Mouse (Mus musculus) cerebellum, adult 2 months (tissue): Measurements from ENCODE around the gene Rbm41. TPM values are rescaled to one million over a fixed set of nuclear protein-coding genes. Genes with fewer than 3 reads are reported as not detected.
A peak's percentile ranks its signal among the peaks of the same experiment; 100 is the strongest.

Experiments
- DNase-seq, 2 experiments: peaks; one replicate each; pipeline ENCODE4 v3.0.0; 2021
- H3K27ac ChIP-seq: fragments of 200-500 bp; 2 replicates; pipeline ENCODE4 v1.5.1; 2012; ENCODE audit warnings: low read length, control low read depth, inconsistent platforms; ENCODE audit not compliant: insufficient read depth
- H3K27me3 ChIP-seq: fragments of 200-500 bp; 2 replicates; pipeline ENCODE4 v1.6.1; 2012; ENCODE audit warnings: inconsistent platforms, mild to moderate bottlenecking, low read length, moderate library complexity; ENCODE audit not compliant: control insufficient read depth, insufficient read depth
- H3K4me1 ChIP-seq: fragments of 200-500 bp; 2 replicates; pipeline ENCODE4 v1.6.1; 2011; ENCODE audit warnings: low read length; ENCODE audit not compliant: control insufficient read depth, insufficient read depth
- H3K4me3 ChIP-seq: fragments of 200-500 bp; replicated peaks from 2 replicates; pipeline ENCODE3; 2011; ENCODE audit warnings: mild to moderate bottlenecking, low read depth, low read length, control low read depth; ENCODE audit not compliant: insufficient read depth
- CTCF ChIP-seq: fragments of 200-500 bp; IDR thresholded peaks from 2 replicates; pipeline ENCODE4 v1.5.1; 2011; ENCODE audit warnings: low read depth, mild to moderate bottlenecking, control low read depth, low read length, moderate library complexity, borderline replicate concordance; ENCODE audit not compliant: insufficient read depth
- POLR2A ChIP-seq: fragments of 200-500 bp; IDR thresholded peaks from 2 replicates; pipeline ENCODE4 v1.6.1; 2011; ENCODE audit warnings: low read length, control low read depth, borderline replicate concordance; ENCODE audit not compliant: insufficient read depth
- WGBS: fragments of 180-500 bp; shearing (Covaris S2); methylation state at CpG from one replicate; pipeline ENCODE4 v1.1.7; 2018; 5-methylcytosine and 5-hydroxymethylcytosine counted together
- polyA plus RNA-seq: library from polyadenylated mRNA; depleted of rRNA; stranded (reverse); fragments of >200 nt; gene quantifications from 2 replicates; pipeline ENCODE4 v1.2.3, GENCODE M21; 2012; rRNA removed

Rbm41 gene
- polyA plus RNA-seq, 1 experiment = 5.3 TPM

- WGBS = 23% methylated on average over 3 of the region's 3 CpGs
- TF ChIP-seq CTCF (no peak), POLR2A (no peak)
- Histone ChIP-seq H3K4me1 (no peaks in the 10 kb centered on the region), H3K27me3 (no peaks in the 10 kb centered on the region), H3K4me3 (no peak overlapping the region), H3K27ac (no peak overlapping the region)
- no peak for DNase-seq
Observed at GRCm38 (mm10) chrX:139877936-139878335, 120.5 kb downstream of the Rbm41 start.

- H3K27me3 ChIP-seq = no peaks in the 10 kb centered on the region
- DNase-seq = no peak
- H3K4me3 ChIP-seq = no peak overlapping the region
- no peaks in the 10 kb centered on the region for H3K4me1 ChIP-seq
- 91% methylated on average over 7 of the region's 7 CpGs for WGBS
- no peak for TF ChIP-seq POLR2A
- no peak for TF ChIP-seq CTCF
- no peak overlapping the region for H3K27ac ChIP-seq
Observed at GRCm38 (mm10) chrX:139877105-139877504, 121.3 kb downstream of the Rbm41 start.

- peak within 1 kb of the TSS; percentile 67 for H3K4me3 ChIP-seq
- peak; percentile 62 to 70 for DNase-seq
- no peaks in the 10 kb centered on the region for H3K27me3 ChIP-seq
- TF ChIP-seq POLR2A (0 out of 2 replicates have a peak, but pooled peaks have one; percentile 10), CTCF (no peak)
- no peak within 1 kb of the TSS for H3K27ac ChIP-seq
- WGBS = 7% methylated on average over 60 of the region's 87 CpGs
- H3K4me1 ChIP-seq = no peaks in the 10 kb centered on the region
Observed at GRCm38 (mm10) chrX:139870938-139871791, 127.2 kb downstream of the Rbm41 start, which contains the start of gene Morc4. Gene Morc4, minus strand, starts transcription at chrX:139871677.

DNA sequence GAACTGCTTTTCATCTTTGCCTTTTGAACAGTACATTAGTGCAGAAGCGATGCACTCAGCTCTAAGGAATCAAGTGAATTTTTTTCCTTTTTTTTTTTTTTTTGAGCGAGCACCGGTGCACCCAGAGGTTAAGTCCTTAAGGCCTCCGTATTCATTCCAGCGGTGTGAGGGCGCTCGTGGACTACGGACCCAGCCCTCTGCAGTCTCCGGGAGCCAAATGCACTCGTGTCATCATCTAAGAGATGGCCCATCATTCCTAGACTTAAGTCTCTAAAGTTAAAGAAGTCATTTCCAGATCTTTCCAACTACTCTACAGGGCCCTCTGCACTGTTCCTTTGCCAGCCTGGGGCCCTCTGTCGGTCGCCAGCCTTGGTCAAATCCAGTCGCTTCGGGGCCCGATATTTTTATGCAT lies 128.1 kb downstream of the Rbm41 start:
- no peak for TF ChIP-seq POLR2A
- no peak for TF ChIP-seq CTCF
- peak; percentile 5 to 12 for DNase-seq
- 8% methylated on average over 15 of the region's 15 CpGs for WGBS
- H3K4me1 ChIP-seq = no peaks in the 10 kb centered on the region
- H3K27me3 ChIP-seq = no peaks in the 10 kb centered on the region
- H3K27ac ChIP-seq = no peak overlapping the region
- H3K4me3 ChIP-seq = peak overlapping the region; percentile 67

DNA sequence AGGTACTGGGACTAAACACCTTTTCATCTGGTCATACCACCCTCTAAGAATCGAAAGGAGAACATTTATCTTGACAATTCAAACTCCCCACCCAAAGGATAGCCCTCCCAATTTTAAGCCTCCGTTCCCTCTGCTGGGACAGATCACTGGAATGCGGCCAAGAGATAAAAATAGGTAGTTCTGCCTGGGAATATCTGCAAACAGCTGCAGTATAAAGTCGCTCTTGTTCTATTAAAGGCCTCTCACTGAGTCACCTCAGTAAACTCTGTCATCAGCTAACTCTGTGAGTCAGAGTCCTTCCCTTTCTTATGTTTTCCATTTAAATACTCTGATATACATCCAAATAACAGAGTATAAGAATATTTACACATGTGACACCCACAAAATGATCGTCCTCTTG lies 139.0 kb downstream of the Rbm41 start:
- Histone ChIP-seq H3K27me3 (no peaks in the 10 kb centered on the region), H3K27ac (no peak overlapping the region), H3K4me3 (no peak overlapping the region), H3K4me1 (no peaks in the 10 kb centered on the region)
- TF ChIP-seq POLR2A (no peak), CTCF (no peak)
- DNase-seq = no peak
- 76% methylated on average over 5 of the region's 5 CpGs for WGBS

DNA sequence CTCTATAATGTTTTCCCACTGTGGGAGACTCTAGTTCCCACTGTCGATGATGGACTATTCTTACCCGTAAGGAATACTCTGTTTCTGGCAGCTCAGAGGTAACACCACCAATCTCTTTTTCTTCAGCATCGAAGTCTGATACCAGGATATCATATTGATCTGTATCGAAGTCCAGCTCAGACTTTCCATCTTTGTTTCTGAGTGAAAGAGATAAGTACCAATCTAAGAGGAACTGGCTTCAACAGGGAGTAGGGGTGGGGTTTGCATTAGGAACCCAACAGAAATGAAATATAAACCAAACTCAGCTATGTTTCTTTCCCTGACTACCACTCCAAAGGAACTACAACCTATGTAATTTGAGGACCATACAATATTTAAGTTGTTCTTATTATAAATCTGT lies 143.6 kb downstream of the Rbm41 start:
- WGBS = 92% methylated on average over 4 of the region's 4 CpGs
- Histone ChIP-seq H3K27ac (no peak overlapping the region), H3K27me3 (no peaks in the 10 kb centered on the region), H3K4me3 (no peak overlapping the region), H3K4me1 (no peaks in the 10 kb centered on the region)
- DNase-seq = no peak
- no peak for TF ChIP-seq POLR2A
- no peak for TF ChIP-seq CTCF

DNA sequence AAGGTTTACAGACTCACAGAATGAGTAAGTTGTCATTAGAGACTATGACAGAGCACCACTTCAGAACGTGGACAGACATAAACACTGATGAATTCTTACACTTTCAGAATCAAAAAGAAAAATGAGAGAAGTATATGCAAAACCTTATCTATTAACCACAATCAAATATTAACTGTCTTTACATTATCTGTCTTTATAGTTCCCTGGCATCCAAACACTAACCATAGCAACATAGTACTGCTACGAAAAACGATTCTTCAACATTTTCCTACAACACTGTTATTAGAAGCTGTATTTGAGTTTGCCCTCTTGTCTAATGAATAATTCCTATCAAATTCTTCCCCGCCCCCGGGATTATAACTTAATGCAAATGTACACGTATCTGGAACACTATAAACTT lies 157.3 kb downstream of the Rbm41 start:
- Histone ChIP-seq H3K4me3 (no peak overlapping the region), H3K4me1 (no peaks in the 10 kb centered on the region), H3K27ac (no peak overlapping the region), H3K27me3 (no peaks in the 10 kb centered on the region)
- 88% methylated on average over 6 of the region's 6 CpGs for WGBS
- TF ChIP-seq POLR2A (no peak), CTCF (no peak)
- DNase-seq = no peak

Other genes starting within 250 kb of the Rbm41 start
- 0.33 and 0.46 TPM in 2 replicates for gene Ripply1, start 216.2 kb downstream of the Rbm41 start, polyA plus RNA-seq
- 1.1 and 2.6 TPM in 2 replicates for gene Cldn2, start 197.8 kb downstream of the Rbm41 start, polyA plus RNA-seq
- gene Morc4, start 126.9 kb downstream of the Rbm41 start, polyA plus RNA-seq = 6.6 and 7.0 TPM in 2 replicates
- 0.56 and 1.5 TPM in 2 replicates for gene Nup62cl, start 64.1 kb upstream of the Rbm41 start, polyA plus RNA-seq
- 0.06 TPM in 1 of 2 replicates, not detected in the other for gene Pih1h3b, start 64.3 kb upstream of the Rbm41 start, polyA plus RNA-seq